ENCODE assay signal across 10 mouse cellular contexts in the genomic region with DNA sequence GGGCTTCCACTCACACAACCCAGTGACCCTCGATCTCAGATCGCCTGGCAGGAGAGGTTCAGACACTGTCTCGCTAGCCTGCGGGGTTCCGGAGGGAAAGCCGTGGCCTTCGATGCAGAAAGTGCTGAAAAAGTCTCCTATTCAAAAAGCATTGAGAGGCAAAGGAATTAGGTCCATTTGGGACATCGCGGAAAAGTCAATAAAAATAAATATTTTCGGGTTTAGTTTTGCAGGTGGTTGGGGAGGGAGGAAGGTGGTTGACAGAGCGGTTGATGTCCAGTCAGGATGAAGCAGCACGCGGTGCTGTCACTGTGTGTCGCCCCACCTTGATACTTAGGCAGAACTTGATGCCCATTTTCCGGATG. TPM values are rescaled to one million over a fixed set of nuclear protein-coding genes. Genes with fewer than 3 reads are reported as not detected.
A peak's percentile ranks its signal among the peaks of the same experiment; 100 is the strongest.
DNase-seq lines count a peak whose midpoint lies in the region; ATAC-seq lines count a peak whose summit lies in the region.
"Had no signal": no experiment of that assay in that cellular context is flagged by ENCODE, and none has a peak within 500 bp of the region (broad histone marks: within the 10 kb centered on the region; RNA-seq: fewer than 3 reads in every experiment).

No protein-coding gene starts in this region.

- peaks cover 91% of the 10 kb centered on the region for H3K27me3 ChIP-seq in heart, embryonic 15.5 days
- peaks cover 95% of the 10 kb centered on the region for H3K27me3 ChIP-seq in hindbrain, embryonic 13.5 days
- peaks cover 90% of the 10 kb centered on the region for H3K27me3 ChIP-seq in midbrain, embryonic 11.5 days (ENCODE audit: control insufficient read depth, insufficient read depth, low read length)
- H3K27me3 ChIP-seq: CH12.LX had no signal

- intact Hi-C loops in heart, postnatal 36 days (cut with DNase I) = loop anchor here (5.0 kb wide), 1 partner anchor 67 kb away; no protein-coding TSS in a partner anchor

- H3K9me3 ChIP-seq in heart, embryonic 15.5 days (replicated peaks) = no peaks in the 10 kb centered on the region
- no peaks in the 10 kb centered on the region for H3K9me3 ChIP-seq in hindbrain, embryonic 13.5 days
- H3K9me3 ChIP-seq in midbrain, embryonic 11.5 days (ENCODE audit: control insufficient read depth, low read length) = no peaks in the 10 kb centered on the region

- WGBS in heart, embryonic 15.5 days = 3% methylated on average over 15 of the region's 15 CpGs
- 2% methylated on average over 15 of the region's 15 CpGs for WGBS in hindbrain, embryonic 13.5 days
- WGBS in midbrain, embryonic 11.5 days = under 1% methylated on average over 15 of the region's 15 CpGs

- ATAC-seq in heart, embryonic 15.5 days (replicated peaks; ENCODE audit: insufficient number of reproducible peaks, insufficient read depth, low FRiP score, low read depth) = no peak
- ATAC-seq in hindbrain, embryonic 13.5 days (ENCODE audit: low FRiP score) = no peak
- no peak for ATAC-seq in midbrain, embryonic 11.5 days (ENCODE audit: low FRiP score)
- ATAC-seq: inflammation-experienced regulatory T-cells, adult 6 months had no signal

- peak overlapping the region; percentile 93 for H3K4me2 ChIP-seq in heart, embryonic 15.5 days
- H3K4me2 ChIP-seq in hindbrain, embryonic 13.5 days = peak overlapping the region; percentile 54
- H3K4me2 ChIP-seq in midbrain, embryonic 11.5 days = peak overlapping the region; percentile 47

- H3K4me1 ChIP-seq in heart, embryonic 15.5 days (replicated peaks) = peaks cover 29% of the 10 kb centered on the region
- no peaks in the 10 kb centered on the region for H3K4me1 ChIP-seq in brown adipose tissue, adult 24 weeks (ENCODE audit: control insufficient read depth, insufficient read depth, insufficient read length, low read length)
- H3K4me1 ChIP-seq in hindbrain, embryonic 13.5 days (replicated peaks) = peaks cover 21% of the 10 kb centered on the region
- H3K4me1 ChIP-seq in midbrain, embryonic 11.5 days (ENCODE audit: control insufficient read depth, insufficient read depth, low read length) = peaks cover 10% of the 10 kb centered on the region; the same call in 1 of the 2 replicates

- H3K27ac ChIP-seq in heart, embryonic 15.5 days = no peak overlapping the region
- H3K27ac ChIP-seq in brown adipose tissue, adult 24 weeks (replicated peaks; ENCODE audit: low read depth, low read length) = peak overlapping the region; percentile 85
- no peak overlapping the region for H3K27ac ChIP-seq in hindbrain, embryonic 13.5 days
- H3K27ac ChIP-seq in midbrain, embryonic 11.5 days (ENCODE audit: low read depth, low read length) = no peak overlapping the region

- no peaks in the 10 kb centered on the region for H3K36me3 ChIP-seq in heart, embryonic 15.5 days
- H3K36me3 ChIP-seq in hindbrain, embryonic 13.5 days = no peaks in the 10 kb centered on the region
- no peaks in the 10 kb centered on the region for H3K36me3 ChIP-seq in midbrain, embryonic 11.5 days (ENCODE audit: control insufficient read depth, insufficient read depth, low read length)

- DNase-seq in heart, postnatal 36 days = no peak
- peak; percentile 95 for DNase-seq in midbrain, embryonic 11.5 days (ENCODE audit: low spot score, missing footprints)
- no peak for DNase-seq in cerebellum, adult 18-20 months
- no peak for DNase-seq in adrenal gland, adult (ENCODE audit: inconsistent age in 2 of 2, low spot score in 1 of 2)
- DNase-seq in thymus, postnatal 0 days (ENCODE audit: low spot score) = no peak

- peak overlapping the region; percentile 59 for H3K4me3 ChIP-seq in heart, embryonic 15.5 days
- peak overlapping the region; percentile 69 for H3K4me3 ChIP-seq in brown adipose tissue, adult 24 weeks (ENCODE audit: insufficient read depth, low read depth, low read length)
- H3K4me3 ChIP-seq in hindbrain, embryonic 13.5 days = peak overlapping the region; percentile 34
- peak overlapping the region; percentile 31 for H3K4me3 ChIP-seq in midbrain, embryonic 11.5 days (ENCODE audit: low read depth, low read length)

- H3K9ac ChIP-seq in heart, embryonic 15.5 days = peak overlapping the region; percentile 37
- H3K9ac ChIP-seq in hindbrain, embryonic 13.5 days = no peak overlapping the region
- no peak overlapping the region for H3K9ac ChIP-seq in midbrain, embryonic 11.5 days (ENCODE audit: low read length)

RNA-seq across cellular contexts. Expression of a gene that starts 1.8 kb away (rescaled TPM):
- 0.79 and 4.9 TPM in 2 replicates for polyA plus RNA-seq in heart, embryonic 15.5 days (2015; fragmentation: Nextera tagmentation; extraction: Ambion mirVana)
- not detected for total RNA-seq in heart, postnatal 36 days (2021)
- polyA plus RNA-seq in brown adipose tissue, adult 24 weeks (2012; ENCODE audit: insufficient read depth, insufficient read length, missing spikeins) = 13.5 and 19.3 TPM in 2 replicates
- 0.09 and 0.13 TPM in 2 replicates for polyA plus RNA-seq in hindbrain, embryonic 13.5 days (2015; fragmentation: Nextera tagmentation; extraction: Ambion mirVana)
- polyA plus RNA-seq in midbrain, embryonic 11.5 days (2014; fragmentation: Nextera tagmentation; extraction: Ambion mirVana) = 0.20 TPM in 1 of 2 replicates, not detected in the other
- polyA plus RNA-seq in thymus, postnatal 0 days (2015; fragmentation: Nextera tagmentation; extraction: Ambion mirVana) = 20.9 and 22.9 TPM in 2 replicates
- total RNA-seq: CH12.LX had no signal
- polyA plus RNA-seq: inflammation-experienced regulatory T-cells, adult 6 months had no signal
